Mouse (Mus musculus): ENCODE measurements at regions not wholly inside any gene's neighbourhood (a gene's known extent, or its start where the extent isn't known, plus 50 kb on each side); places are given as distances from the start of the nearest gene placed in this dataset.

DNA sequence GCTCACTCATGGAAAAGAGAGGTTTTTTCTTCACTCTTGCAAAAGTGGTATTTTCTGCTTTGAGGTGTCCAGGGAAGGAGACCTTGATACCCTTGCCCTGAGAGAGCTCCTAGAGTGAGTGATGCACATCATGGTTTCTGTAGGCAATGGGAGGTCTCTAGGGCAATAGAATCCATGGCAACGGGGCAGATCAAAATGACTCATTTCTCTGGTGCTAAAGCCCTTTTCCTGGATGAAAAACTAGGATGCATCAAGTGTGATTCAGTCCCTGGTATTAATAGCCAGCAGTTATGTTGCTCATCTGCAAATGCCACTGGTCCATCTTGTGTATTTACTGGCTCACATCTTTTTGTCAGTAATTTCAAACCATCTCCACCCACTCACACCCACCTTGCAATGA is 539.1 kb upstream of the Marcks start:
- TF ChIP-seq CTCF (IDR thresholded peaks at IDR 0.05) (no peak), POLR2A (IDR thresholded peaks at IDR 0.05; ENCODE audit: insufficient read depth, low read depth, low read length) (no peak), EP300 (IDR thresholded peaks at IDR 0.05; ENCODE audit: insufficient read depth, low read depth, low read length) (no peak)
